In the genomic region with DNA sequence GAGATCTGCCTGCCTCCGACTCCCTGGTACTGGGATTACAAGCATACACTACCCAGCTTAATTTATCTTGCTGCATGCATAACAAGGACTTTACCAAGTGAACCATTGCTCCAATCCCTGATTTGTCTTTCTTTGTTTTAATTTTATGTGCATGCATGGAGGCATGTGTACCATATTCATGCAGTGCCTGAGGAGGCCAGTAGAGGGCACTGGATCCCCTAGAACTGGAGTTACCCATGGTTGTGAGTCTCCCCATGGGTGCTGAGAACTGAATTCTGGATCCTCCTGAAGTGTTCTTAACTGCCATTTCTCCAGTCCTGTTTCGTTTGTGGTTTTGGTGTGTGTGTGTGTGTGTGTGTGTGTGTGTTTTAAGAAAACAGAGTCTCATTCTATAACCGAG, we compare ENCODE assay signal across 22 mouse cellular contexts. TPM values are rescaled to one million over a fixed set of nuclear protein-coding genes. Genes with fewer than 3 reads are reported as not detected.
DNase-seq lines count a peak whose midpoint lies in the region; ATAC-seq and TF ChIP-seq lines count a peak whose summit lies in the region.
"Had no signal": no experiment of that assay in that cellular context is flagged by ENCODE, and none has a peak within 500 bp of the region (broad histone marks: within the 10 kb centered on the region; RNA-seq: fewer than 3 reads in every experiment).

No protein-coding gene starts in this region.

- no peak for ATAC-seq in heart, embryonic 12.5 days (ENCODE audit: insufficient number of reproducible peaks, low FRiP score)
- ATAC-seq in intestine, postnatal 0 days: no peak
- ATAC-seq in intestine, embryonic 15.5 days: no peak
- ATAC-seq: Patski had no signal

- 0 out of 2 replicates have a peak overlapping the region, but pooled peaks have one; percentile 21 for H3K27ac ChIP-seq in heart, embryonic 12.5 days (ENCODE audit: poor library complexity, severe bottlenecking)
- no peak overlapping the region for H3K27ac ChIP-seq in intestine, postnatal 0 days (ENCODE audit: low read depth, low read length)
- no peak overlapping the region for H3K27ac ChIP-seq in intestine, embryonic 15.5 days
- H3K27ac ChIP-seq in testis, adult 2 months (ENCODE audit: control insufficient read depth, insufficient read depth, low read depth, low read length): no peak overlapping the region
- H3K27ac ChIP-seq: embryonic facial prominence, embryonic 15.5 days; hindbrain, embryonic 15.5 days; macrophage; midbrain, embryonic 10.5 days had no signal

- no peak for DNase-seq in heart, adult 11 months
- DNase-seq in testis, postnatal 14 days (ENCODE audit: low spot score): no peak
- DNase-seq in spleen, postnatal 14 days (ENCODE audit: low spot score in 2 of 2): no peak
- DNase-seq: adrenal gland, postnatal 14 days; cerebellum, adult 18-20 months; cerebellum, postnatal 36 days; gastrocnemius, postnatal 10 days; kidney, adult 11 months; kidney, postnatal 10 days; lung, adult 18-20 months; retina, postnatal 1 day; right cerebral cortex, postnatal 4 days; thymus, postnatal 25 days had no signal

- no peak overlapping the region for H3K4me2 ChIP-seq in heart, embryonic 12.5 days
- H3K4me2 ChIP-seq in intestine, postnatal 0 days (replicated peaks; ENCODE audit: low read depth): no peak overlapping the region
- no peak overlapping the region for H3K4me2 ChIP-seq in intestine, embryonic 15.5 days (replicated peaks)
- H3K4me2 ChIP-seq: embryonic facial prominence, embryonic 15.5 days; hindbrain, embryonic 15.5 days had no signal

- TF ChIP-seq CTCF in intestine, postnatal 0 days (IDR thresholded peaks at IDR 0.05; ENCODE audit: low read depth): peak; percentile 44
- TF ChIP-seq CTCF in testis, adult 2 months (IDR thresholded peaks at IDR 0.05; ENCODE audit: control insufficient read depth, insufficient read depth, insufficient replicate concordance, low read depth, low read length): peak; percentile 50; the same call in 1 of the 2 replicates

- H3K27me3 ChIP-seq in heart, embryonic 12.5 days (replicated peaks): peaks cover 14% of the 10 kb centered on the region; the same call in 1 of the 2 replicates
- H3K27me3 ChIP-seq in intestine, postnatal 0 days (replicated peaks; ENCODE audit: control insufficient read depth, insufficient read depth, low read length): no peaks in the 10 kb centered on the region; the same call in 1 of the 2 replicates
- peaks cover 10% of the 10 kb centered on the region; the same call in 1 of the 2 replicates for H3K27me3 ChIP-seq in intestine, embryonic 15.5 days (replicated peaks)
- no peaks in the 10 kb centered on the region for H3K27me3 ChIP-seq in testis, adult 2 months (ENCODE audit: control insufficient read depth, insufficient read depth, low read length)

- no peak for TF ChIP-seq POLR2A in testis, adult 2 months (IDR thresholded peaks at IDR 0.05; ENCODE audit: control insufficient read depth, low read depth, low read length)

- peaks cover 7% of the 10 kb centered on the region for H3K9me3 ChIP-seq in heart, embryonic 12.5 days (replicated peaks)
- H3K9me3 ChIP-seq in intestine, postnatal 0 days (ENCODE audit: control insufficient read depth): no peaks in the 10 kb centered on the region
- no peaks in the 10 kb centered on the region for H3K9me3 ChIP-seq in intestine, embryonic 15.5 days
- H3K9me3 ChIP-seq: embryonic facial prominence, embryonic 15.5 days; hindbrain, embryonic 15.5 days had no signal

- no peak overlapping the region for H3K9ac ChIP-seq in heart, embryonic 12.5 days
- no peak overlapping the region for H3K9ac ChIP-seq in intestine, postnatal 0 days (ENCODE audit: low read depth, low read length)
- H3K9ac ChIP-seq in intestine, embryonic 15.5 days: no peak overlapping the region
- H3K9ac ChIP-seq: embryonic facial prominence, embryonic 15.5 days; hindbrain, embryonic 15.5 days had no signal

- WGBS in heart, embryonic 12.5 days: 84% methylated on average over 3 of the region's 3 CpGs
- WGBS in intestine, postnatal 0 days: 83% methylated on average over 3 of the region's 3 CpGs
- WGBS in intestine, embryonic 15.5 days: 84% methylated on average over 3 of the region's 3 CpGs

- no peak overlapping the region for H3K4me3 ChIP-seq in heart, embryonic 12.5 days
- no peak overlapping the region for H3K4me3 ChIP-seq in intestine, postnatal 0 days (ENCODE audit: low read depth, low read length)
- H3K4me3 ChIP-seq in intestine, embryonic 15.5 days (replicated peaks): no peak overlapping the region
- no peak overlapping the region for H3K4me3 ChIP-seq in testis, adult 2 months (ENCODE audit: control insufficient read depth, low read depth, low read length)
- H3K4me3 ChIP-seq: embryonic facial prominence, embryonic 15.5 days; hindbrain, embryonic 15.5 days had no signal

- H3K4me1 ChIP-seq in heart, embryonic 12.5 days (replicated peaks): peaks cover 67% of the 10 kb centered on the region
- peaks cover 14% of the 10 kb centered on the region for H3K4me1 ChIP-seq in intestine, postnatal 0 days (replicated peaks; ENCODE audit: control insufficient read depth, insufficient read depth, low read length)
- H3K4me1 ChIP-seq in intestine, embryonic 15.5 days (replicated peaks): peaks cover 32% of the 10 kb centered on the region
- H3K4me1 ChIP-seq in testis, adult 2 months (ENCODE audit: control insufficient read depth, insufficient read depth, low read length): peaks cover 28% of the 10 kb centered on the region

- H3K36me3 ChIP-seq in heart, embryonic 12.5 days: no peaks in the 10 kb centered on the region
- H3K36me3 ChIP-seq in intestine, postnatal 0 days (ENCODE audit: control insufficient read depth, insufficient read depth): no peaks in the 10 kb centered on the region
- no peaks in the 10 kb centered on the region for H3K36me3 ChIP-seq in intestine, embryonic 15.5 days
- H3K36me3 ChIP-seq in testis, adult 2 months (ENCODE audit: control insufficient read depth, insufficient read depth, low read length): no peaks in the 10 kb centered on the region
- H3K36me3 ChIP-seq: embryonic facial prominence, embryonic 15.5 days; hindbrain, embryonic 15.5 days; midbrain, embryonic 10.5 days had no signal

RNA-seq across cellular contexts. Expression of a gene that starts 1.1 kb away (rescaled TPM):
- polyA plus RNA-seq in heart, embryonic 12.5 days (2016; fragmentation: Nextera tagmentation; extraction: Ambion mirVana): 8.0 and 9.7 TPM in 2 replicates
- polyA plus RNA-seq in intestine, postnatal 0 days (2015; fragmentation: Nextera tagmentation; extraction: Ambion mirVana): 0.48 and 0.67 TPM in 2 replicates
- polyA plus RNA-seq in intestine, embryonic 15.5 days (2015; fragmentation: Nextera tagmentation; extraction: Ambion mirVana): 2.5 and 2.8 TPM in 2 replicates
- 20.9 and 24.3 TPM in 2 replicates for polyA plus RNA-seq in testis, adult 2 months (2012; rRNA removed)
- polyA plus RNA-seq: macrophage had no signal

RNA-seq across cellular contexts. Expression of a gene that starts 9.2 kb away (rescaled TPM):
- polyA plus RNA-seq in heart, embryonic 12.5 days (2016; fragmentation: Nextera tagmentation; extraction: Ambion mirVana): 17.7 and 18.2 TPM in 2 replicates
- 5.0 and 5.1 TPM in 2 replicates for polyA plus RNA-seq in intestine, postnatal 0 days (2015; fragmentation: Nextera tagmentation; extraction: Ambion mirVana)
- polyA plus RNA-seq in intestine, embryonic 15.5 days (2015; fragmentation: Nextera tagmentation; extraction: Ambion mirVana): 6.5 and 7.3 TPM in 2 replicates
- polyA plus RNA-seq in testis, adult 2 months (2012; rRNA removed): 11.1 and 12.9 TPM in 2 replicates

RNA-seq across cellular contexts. Expression of a gene that starts 17.5 kb away (rescaled TPM):
- 101 TPM in 2 replicates for polyA plus RNA-seq in heart, embryonic 12.5 days (2016; fragmentation: Nextera tagmentation; extraction: Ambion mirVana)
- 66.3 and 69.6 TPM in 2 replicates for polyA plus RNA-seq in intestine, postnatal 0 days (2015; fragmentation: Nextera tagmentation; extraction: Ambion mirVana)
- 138 TPM in 2 replicates for polyA plus RNA-seq in intestine, embryonic 15.5 days (2015; fragmentation: Nextera tagmentation; extraction: Ambion mirVana)
- polyA plus RNA-seq in testis, adult 2 months (2012; rRNA removed): 135 and 140 TPM in 2 replicates

RNA-seq across cellular contexts. Expression of a gene that starts 17.9 kb away (rescaled TPM):
- polyA plus RNA-seq in heart, embryonic 12.5 days (2016; fragmentation: Nextera tagmentation; extraction: Ambion mirVana): 10.0 TPM in 2 replicates
- 7.3 and 8.1 TPM in 2 replicates for polyA plus RNA-seq in intestine, postnatal 0 days (2015; fragmentation: Nextera tagmentation; extraction: Ambion mirVana)
- polyA plus RNA-seq in intestine, embryonic 15.5 days (2015; fragmentation: Nextera tagmentation; extraction: Ambion mirVana): 9.2 and 11.5 TPM in 2 replicates
- polyA plus RNA-seq in testis, adult 2 months (2012; rRNA removed): 12.7 and 13.5 TPM in 2 replicates

RNA-seq across cellular contexts. Expression of a gene that starts 45.3 kb away (rescaled TPM):
- 0.97 and 1.1 TPM in 2 replicates for polyA plus RNA-seq in heart, embryonic 12.5 days (2016; fragmentation: Nextera tagmentation; extraction: Ambion mirVana)
- 1.3 and 1.6 TPM in 2 replicates for polyA plus RNA-seq in intestine, postnatal 0 days (2015; fragmentation: Nextera tagmentation; extraction: Ambion mirVana)
- 1.4 and 1.5 TPM in 2 replicates for polyA plus RNA-seq in intestine, embryonic 15.5 days (2015; fragmentation: Nextera tagmentation; extraction: Ambion mirVana)
- 9.5 and 16.2 TPM in 2 replicates for polyA plus RNA-seq in testis, adult 2 months (2012; rRNA removed)
